Mouse (Mus musculus) cerebellum, adult (tissue): ENCODE measurements around the gene Trp53i11.

Experiments used
- ATAC-seq: cut with Nextera tagmentation; 2 replicates; pipeline ENCODE4 v1.9.2; 2017; ENCODE audit warnings: mild to moderate bottlenecking, moderate library complexity, mixed read lengths; ENCODE audit not compliant: insufficient number of reproducible peaks, low FRiP score, low TSS enrichment

The Trp53i11 gene

DNA sequence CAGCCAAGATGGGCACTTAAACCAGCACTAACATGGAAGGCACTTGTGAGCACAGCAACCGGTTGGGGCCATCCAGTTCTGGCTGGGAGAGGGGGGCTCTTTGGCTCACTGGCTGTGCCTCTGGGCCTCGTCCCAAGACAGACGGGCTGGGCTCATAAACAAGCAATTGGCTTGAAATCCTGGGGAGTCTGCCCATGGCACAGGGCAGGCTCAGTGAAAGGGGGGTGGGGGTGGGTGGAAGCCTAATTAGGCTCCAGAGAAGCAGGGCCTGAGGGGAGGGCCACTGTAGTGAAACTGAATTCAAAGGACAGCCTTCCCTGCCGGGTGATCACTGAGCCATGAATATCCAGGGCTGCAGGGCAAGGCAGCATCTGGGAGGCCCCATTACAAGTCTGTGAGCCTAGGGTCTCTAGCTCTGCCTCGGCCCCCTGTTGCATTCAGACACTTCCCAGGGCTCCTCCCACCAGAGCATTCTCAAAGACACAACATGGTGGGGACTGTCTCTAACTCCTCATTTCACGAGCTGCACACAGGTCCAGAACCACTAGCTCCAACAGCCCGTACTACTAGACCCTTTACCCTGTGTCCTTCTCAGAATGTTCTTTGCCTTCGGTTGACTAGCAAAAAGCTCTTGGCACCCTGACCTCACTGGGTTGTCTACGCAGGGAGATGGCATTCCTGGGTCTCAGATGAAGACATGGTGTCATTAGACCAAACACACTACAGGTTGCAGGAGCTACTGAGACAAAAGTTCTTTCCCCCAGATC, 40.5 kb downstream of the Trp53i11 start:
- ATAC-seq = no peak

DNA sequence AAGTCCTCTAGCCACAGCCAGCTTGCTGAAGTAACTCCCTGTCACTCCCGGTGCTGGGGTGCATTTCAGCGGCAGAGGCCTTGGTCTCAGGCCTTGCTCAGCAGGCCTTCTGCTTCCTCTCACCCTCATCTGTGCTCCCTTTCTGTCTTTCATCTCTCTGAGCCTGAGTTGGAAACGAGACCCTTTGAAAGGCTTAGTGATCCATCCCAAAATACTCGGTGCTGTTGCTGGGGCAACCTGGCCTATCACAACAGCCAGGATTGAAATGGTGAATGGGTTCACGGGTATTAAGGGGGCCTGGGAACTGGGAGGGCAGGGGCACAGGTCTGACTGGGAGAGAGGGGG, 41.1 kb downstream of the Trp53i11 start:
- no peak for ATAC-seq

DNA sequence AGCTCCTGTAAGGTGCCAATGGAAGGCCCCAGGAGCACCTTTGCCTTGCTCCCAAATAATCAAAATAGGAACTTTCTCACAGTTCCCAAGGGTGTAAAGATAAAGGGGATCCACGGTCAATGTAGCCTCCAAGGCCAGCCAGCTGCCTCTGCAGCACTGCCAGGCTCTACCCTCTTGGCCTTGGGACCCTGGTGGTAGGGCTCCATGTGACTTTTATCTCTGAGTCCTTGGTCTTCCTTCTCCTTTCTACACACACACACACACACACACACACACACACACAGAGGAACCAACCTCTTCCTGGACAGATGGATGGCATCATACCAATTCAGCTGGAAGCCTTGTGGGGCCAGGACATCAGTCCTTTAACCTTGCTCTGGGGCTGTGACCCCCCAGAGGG, 44.8 kb downstream of the Trp53i11 start:
- no peak for ATAC-seq

DNA sequence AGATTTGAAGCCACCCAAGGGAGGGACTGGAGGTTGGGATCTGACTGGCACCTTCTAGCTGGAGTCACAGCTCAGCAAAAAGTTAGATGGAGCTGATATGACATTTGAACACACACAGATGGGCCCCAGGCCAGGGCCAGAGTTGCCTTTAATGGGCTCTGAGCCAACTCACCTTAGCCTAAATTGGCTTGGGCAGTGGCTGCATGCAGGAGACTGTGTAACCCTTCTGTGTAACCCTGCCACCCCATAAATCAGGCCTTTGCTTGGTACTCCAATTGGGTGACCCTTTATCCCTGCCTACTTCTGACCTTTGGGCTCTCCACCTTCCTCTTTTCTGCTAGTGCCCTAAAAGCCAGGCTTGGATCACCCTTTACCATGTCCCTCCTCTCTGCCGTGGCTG, 49.7 kb downstream of the Trp53i11 start:
- ATAC-seq = no peak

DNA sequence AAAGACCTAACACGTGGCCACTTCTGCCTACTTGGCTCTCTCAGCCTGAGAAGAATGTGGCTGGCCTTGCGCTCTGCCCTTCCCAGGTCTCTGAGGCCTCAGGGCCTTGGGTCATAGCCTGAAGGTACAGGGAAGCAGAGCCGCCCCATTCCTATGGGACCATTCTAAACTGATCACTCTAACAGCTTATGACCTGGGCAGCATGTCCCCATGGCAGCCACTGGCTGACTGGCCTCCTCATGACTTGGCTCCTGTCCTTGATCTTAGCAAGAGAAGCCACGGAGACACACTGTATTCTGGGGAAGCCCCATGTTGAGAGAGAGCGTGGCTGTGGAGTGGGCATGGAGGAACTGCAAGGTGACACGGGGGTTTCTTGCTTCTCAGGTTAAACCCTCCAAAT, 51.5 kb downstream of the Trp53i11 start:
- no peak for ATAC-seq

DNA sequence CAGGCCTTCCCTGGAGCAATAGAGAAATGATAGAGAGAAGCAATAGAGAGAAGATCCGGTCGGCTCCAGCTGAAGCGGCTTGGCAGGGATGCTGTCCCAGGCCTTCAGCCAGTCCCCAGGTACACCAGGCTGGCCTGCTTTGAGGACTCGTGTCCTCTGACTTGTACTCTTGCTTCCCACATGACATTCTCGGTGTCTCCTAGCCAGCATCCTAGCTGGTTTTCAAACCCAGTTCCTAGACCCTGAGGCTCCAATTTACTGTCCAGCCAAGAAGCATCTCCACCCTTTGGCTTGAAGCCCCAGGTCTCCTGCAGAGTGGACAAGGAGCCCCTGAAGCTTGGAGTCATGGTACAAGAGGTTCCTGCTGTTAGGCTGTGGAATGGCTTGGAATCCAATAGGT, 54.8 kb downstream of the Trp53i11 start:
- ATAC-seq = peak; percentile 37; the same call in 1 of the 2 replicates

DNA sequence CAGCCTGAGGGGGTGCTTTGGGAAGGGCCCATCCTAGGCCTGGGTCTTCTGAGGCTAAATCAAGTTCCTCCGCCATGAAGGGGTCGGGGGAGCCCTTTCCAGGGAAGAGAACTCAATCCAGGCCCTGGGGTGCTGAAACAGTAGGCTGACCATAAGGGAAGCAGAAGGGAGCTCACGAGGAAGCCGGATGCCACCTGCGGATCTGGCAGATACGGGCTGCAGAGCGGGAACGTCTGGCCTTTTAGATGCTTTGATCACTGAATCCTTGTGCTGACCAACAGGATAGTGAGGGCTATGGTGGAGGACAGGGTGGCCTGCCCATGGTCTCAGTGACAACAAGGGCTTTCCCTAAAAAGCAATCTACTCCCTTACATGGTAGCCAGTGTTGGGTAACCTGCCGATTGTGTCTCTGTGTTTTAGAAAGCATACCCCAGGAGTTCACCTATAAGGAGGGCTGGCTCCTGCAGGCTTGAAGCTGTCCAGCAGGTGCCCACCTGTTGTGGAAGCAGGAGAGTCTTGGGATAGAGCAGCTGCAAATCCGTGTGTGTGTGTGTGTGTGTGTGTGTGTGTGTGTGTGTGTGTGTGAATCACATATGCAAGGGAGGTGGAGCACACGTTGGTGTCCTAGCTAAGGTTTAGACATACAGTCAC, 56.2 kb downstream of the Trp53i11 start:
- ATAC-seq = peak; percentile 38; the same call in 1 of the 2 replicates

DNA sequence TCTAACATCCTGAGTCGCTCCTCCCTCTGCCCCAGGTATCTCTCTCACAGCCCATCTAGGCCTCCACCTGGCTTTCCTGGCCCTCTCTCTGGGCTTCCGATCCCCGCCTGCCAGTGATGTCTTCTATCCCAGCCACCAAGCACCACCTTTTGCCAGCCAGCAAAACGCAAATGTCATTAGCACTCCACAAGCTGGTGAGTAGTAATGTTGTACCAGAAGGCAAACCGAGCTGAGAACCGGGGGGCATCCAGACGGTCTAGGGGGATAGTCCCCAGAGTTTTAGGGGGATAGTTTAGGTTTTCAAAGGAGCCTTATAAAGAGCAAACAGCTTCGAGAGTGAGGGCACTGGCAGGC, 56.7 kb downstream of the Trp53i11 start:
- peak; percentile 21; the same call in 1 of the 2 replicates for ATAC-seq

DNA sequence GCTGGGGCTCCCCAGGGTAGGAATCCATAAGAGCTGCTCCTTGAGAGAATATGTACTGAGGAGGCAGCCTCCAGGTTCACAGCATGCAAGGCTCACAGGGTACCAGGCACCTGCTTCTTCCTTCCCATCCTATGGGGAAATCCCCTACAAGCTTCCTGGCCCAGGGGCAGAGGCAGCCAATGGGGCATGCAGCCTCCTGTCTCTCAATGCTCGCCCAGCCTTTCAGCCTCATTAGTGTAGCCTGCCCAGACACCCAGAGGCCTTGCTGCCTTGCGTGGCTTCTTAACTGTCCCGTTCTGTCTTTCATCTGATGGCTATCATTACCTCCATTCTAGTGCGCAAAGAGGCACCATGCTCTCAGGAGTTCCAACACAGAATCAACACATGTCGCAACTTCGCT, 61.7 kb downstream of the Trp53i11 start:
- ATAC-seq = no peak

DNA sequence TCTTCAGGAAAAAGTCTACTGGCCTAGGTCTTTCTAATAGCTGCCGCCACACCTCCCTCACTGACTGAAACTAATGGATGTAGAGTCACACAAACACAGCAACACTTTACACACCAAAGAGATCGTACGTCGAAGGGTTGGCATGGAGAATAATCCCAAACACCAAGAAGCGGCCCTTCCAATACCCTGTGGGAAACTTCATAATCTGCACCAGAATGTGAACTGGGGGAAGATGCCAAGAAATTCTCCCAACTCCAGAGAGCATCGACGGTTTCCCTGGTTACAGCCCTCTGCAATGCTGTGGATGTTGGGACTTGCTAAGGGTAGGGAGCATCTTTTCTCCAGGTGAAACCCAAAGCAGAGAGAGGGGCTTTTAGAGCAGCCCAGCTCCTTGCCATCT, 63.3 kb downstream of the Trp53i11 start:
- ATAC-seq = no peak
